Mouse (Mus musculus) right cerebral cortex, postnatal 4 days (tissue): ENCODE data around the gene Wasf3.
A peak's percentile ranks its signal among the peaks of the same experiment; 100 is the strongest.
"Not testable (repeated sequence)": the region's sequence is repeated elsewhere in the genome, so short reads cannot be mapped to it uniquely, and the experiment has no call there.

ENCODE experiments used
- DNase-seq: peaks from one replicate; pipeline ENCODE4 v3.0.0-alpha.2; 2022

Gene Wasf3

DNA sequence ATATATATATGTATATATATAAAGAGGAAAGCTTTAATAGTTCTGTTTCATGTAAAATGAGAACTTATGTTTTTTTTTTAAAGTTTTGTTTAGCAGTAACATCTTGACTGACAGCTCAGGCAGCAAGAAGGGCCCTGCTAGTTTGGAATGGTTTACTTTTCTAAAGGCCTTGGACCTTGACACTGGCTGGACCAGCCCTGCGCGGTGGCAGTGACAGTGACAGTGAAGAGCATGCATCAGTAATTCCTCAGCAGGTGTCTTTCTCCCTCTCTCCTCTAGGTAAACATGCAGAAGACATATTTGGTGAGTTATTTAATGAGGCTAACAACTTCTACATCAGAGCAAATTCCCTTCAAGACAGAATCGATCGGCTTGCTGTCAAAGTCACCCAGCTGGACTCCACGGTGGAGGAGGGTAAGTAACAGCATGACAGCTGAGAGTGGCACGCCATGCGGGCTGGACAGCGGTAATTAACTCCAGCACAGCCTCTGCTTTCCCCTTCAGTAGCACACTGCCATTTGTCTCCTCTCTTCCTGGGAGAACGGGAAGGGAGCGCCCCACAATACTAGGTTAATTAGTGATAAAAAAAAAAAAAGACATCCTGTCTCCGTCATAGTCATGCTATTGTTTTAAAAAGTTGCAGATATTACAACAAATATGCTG, 66.9 kb downstream of the Wasf3 start:
- no peak for DNase-seq

DNA sequence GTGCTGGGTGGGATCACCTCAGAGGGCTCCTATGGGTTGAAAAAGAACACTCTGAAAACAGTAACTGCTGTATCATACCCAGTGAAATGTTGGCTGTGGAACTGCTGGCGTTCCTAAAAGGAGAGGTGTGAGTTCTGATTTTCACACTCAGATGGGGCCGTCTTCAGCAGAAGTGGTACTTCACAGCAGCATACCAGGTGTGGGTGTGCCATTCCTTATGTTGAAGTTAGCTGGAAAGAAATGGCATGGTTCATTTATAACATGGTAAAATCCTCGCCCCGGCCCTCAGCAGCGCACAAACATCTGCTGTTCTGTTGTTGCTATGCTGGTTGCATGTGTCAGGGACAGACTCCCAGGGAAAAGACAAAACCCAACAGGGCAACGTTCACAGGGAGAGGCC, 68.8 kb downstream of the Wasf3 start:
- no peak for DNase-seq

DNA sequence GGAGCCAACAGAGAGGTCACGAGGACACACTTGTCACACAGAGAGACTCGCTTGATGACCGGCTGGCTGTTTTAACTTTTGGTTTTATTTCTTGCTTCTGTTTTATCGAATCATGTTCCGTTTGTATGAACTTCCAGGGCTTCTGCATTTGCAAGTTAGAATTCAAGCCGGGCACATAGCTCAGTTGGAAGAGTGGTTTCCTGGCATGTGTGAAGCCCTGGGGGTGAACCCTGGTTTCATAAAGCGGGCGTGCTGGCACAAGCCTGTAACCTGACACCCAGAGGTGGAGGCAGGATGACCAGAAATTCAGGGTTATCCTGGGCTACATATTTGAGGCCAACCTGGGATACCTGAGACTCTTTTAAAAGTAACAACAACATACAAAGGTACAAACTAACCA, 76.8 kb downstream of the Wasf3 start:
- DNase-seq = no peak

DNA sequence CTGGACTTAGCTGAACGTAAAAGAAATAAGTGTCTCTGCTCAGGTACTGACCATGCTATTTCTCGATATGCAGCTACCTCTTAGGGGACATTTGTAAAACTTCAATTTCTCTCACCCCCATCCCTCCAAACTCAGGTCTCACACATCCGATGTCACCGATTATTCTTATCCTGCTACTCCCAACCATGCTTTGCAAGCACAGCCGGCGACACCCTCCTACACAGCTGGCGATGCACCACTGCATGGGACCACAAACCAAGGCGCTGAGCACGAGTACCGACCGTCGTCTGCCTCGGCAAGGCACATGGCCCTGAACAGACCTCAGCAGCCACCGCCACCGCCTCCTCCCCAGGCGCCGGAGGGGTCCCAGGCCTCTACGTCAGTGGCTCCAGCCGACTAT, 81.9 kb downstream of the Wasf3 start:
- no peak for DNase-seq

DNA sequence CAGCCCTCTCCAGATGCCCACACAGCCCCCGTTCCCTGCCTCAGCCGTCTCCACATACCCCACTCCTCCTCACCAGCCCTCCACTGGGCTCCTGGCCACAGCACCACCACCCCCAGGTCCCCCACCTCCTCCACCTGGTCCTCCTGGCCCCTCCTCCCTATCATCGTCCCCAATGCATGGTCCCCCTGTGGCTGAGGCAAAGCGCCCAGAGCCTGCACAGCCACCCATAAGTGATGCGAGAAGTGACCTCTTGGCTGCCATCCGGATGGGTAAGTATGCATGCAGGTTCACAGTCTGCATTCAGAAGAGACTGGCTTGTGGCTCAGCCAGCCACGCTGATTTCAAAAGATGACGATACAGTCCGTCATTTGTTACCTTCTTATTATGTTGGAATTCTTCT, 83.5 kb downstream of the Wasf3 start:
- DNase-seq = no peak

DNA sequence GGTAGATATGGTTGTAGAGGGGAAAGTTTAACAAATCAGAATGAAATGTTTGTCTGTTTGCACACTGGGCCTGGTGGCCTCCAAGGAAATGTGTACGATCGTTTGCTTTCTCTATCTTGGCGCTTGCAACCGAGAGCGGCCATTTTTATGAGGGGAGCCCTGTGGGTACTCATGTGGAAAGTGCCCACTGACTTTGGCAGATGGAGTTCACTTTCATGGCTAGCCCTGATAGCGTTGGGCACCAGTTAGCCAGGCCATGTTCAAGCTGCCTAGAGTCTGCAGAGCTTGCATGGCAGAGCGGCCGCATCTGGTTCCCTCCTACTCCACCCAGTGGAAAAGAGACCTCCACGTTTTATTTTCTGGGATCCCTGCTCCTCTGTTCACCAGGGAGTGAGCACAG, 86.0 kb downstream of the Wasf3 start:
- DNase-seq = no peak

DNA sequence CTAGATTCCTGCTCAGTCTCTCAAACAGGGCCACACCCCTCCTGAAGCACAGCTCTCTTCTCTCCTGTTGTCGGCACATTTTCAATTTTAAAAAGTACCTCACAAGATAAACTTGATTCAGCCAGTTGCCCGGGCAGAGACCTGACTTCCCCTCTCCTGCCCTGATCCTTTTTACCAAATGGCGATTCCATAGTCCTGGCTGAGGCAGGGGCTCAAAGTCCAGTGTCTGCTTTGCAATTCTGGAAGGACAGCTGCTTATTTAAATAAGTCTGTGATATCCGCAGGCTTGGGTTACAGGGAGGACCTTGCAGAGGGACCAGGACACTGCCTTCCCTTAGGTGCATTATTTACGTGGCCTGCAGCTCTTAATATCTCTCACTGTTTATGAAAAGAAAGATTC, 86.5 kb downstream of the Wasf3 start:
- no peak for DNase-seq

DNA sequence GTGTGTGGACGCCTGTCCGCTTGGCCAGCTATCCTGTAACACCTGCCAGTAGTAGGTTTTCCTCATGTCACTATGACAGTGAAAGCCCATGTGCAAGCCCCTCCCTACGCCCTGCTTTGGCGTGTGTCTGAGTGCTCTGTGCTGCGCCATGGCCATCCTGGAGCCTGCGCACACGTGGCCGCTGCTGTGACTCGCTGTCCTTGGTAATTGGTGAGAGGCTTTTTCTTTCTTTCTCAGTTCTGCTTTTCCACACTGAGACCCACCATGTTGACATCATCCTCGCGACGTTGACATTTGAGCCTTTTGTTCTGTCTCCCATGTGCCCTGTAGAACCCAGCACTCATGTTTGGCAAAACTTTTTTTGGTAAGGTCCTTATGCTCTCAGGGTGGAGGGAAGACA, 87.0 kb downstream of the Wasf3 start:
- no peak for DNase-seq

DNA sequence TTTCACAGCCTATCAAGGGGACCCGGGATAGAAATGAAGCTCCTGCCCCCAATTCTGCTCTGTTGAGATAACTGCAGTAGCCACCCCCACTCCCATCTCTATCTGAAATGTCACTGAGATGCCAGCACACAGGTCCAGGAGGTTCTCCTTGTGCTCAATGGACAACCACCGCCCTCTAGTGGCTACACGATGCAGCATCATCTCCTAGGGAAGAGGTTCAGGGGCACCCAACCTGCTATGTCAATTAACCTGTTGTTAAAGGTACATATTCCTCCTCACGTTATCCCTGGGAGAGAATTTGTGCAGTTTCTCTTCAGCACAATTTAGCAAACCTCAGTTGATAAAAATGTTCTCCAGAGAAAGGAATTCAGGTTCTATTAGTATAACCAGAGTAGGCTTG, 94.8 kb downstream of the Wasf3 start:
- DNase-seq = peak; percentile 20

DNA sequence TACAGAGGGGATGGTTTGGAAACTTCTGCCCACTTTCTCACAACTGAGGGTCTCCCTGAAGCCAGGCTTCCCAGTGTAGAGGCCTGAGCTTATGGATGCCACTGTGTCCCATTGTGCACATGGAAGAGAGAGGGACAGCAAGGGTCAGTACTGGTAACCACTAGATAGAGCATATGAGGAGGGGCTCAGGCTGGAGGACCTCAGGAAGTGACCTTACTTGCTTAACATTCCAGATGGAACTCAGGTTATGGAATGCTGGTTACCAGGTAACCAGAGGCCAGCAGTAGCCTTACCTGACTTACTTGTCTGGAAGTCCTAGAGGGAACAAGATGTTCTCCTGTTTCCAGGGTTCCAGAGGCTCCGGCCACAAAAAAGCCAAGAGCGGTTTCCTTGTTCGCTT, 96.9 kb downstream of the Wasf3 start, which contains the start of gene Gm6408:
Gene Gm6408 (plus strand): TSS at position 301 of the 400 bp plus-strand sequence.
- DNase-seq = not testable (repeated sequence)

DNA sequence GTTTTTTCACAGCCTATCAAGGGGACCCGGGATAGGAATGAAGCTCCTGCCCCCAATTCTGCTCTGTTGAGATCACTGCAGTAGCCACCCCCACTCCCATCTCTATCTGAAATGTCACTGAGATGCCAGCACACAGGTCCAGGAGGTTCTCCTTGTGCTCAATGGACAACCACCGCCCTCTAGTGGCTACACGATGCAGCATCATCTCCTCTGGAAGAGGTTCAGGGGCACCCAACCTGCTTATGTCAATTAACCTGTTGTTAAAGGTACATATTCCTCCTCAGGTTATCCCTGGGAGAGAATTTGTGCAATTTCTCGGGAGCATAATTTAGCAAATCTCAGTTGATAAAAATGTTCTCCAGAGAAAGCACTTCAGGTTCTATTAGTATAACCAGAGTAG, 104.2 kb downstream of the Wasf3 start:
- not testable (repeated sequence) for DNase-seq

DNA sequence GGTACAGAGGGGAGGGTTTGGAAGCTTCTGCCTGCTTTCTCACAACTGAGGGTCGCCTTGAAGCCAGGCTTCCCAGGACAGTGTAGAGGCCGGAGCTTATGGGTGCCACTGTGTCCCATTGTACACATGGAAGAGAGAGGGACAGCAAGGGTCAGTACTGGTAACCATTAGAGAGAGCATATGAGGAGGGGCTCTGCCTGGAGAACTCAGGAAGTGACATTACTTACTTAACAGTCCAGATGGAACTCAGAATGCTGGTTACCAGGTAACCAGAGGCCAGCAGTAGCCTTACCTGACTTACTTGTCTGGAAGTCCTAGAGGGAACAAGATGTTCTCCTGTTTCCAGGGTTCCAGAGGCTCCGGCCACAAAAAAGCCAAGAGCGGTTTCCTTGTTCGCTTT, 106.3 kb downstream of the Wasf3 start, which contains the start of gene Gm6370:
Gene Gm6370 (plus strand): TSS at position 301 of the 400 bp plus-strand sequence.
- DNase-seq = not testable (repeated sequence)

DNA sequence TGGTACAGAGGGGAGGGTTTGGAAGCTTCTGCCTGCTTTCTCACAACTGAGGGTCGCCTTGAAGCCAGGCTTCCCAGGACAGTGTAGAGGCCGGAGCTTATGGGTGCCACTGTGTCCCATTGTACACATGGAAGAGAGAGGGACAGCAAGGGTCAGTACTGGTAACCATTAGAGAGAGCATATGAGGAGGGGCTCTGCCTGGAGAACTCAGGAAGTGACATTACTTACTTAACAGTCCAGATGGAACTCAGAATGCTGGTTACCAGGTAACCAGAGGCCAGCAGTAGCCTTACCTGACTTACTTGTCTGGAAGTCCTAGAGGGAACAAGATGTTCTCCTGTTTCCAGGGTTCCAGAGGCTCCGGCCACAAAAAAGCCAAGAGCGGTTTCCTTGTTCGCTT, 117.3 kb downstream of the Wasf3 start, which contains the start of gene 4930449I24Rik:
Gene 4930449I24Rik (plus strand): TSS at position 301 of the 400 bp plus-strand sequence.
- DNase-seq = not testable (repeated sequence)

DNA sequence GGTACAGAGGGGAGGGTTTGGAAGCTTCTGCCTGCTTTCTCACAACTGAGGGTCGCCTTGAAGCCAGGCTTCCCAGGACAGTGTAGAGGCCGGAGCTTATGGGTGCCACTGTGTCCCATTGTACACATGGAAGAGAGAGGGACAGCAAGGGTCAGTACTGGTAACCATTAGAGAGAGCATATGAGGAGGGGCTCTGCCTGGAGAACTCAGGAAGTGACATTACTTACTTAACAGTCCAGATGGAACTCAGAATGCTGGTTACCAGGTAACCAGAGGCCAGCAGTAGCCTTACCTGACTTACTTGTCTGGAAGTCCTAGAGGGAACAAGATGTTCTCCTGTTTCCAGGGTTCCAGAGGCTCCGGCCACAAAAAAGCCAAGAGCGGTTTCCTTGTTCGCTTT, 129.0 kb downstream of the Wasf3 start, which contains the start of gene Gm3402:
Gene Gm3402 (plus strand): TSS at position 301 of the 400 bp plus-strand sequence.
- DNase-seq = not testable (repeated sequence)
